ENCODE assay signal across 8 mouse cellular contexts in the genomic region with DNA sequence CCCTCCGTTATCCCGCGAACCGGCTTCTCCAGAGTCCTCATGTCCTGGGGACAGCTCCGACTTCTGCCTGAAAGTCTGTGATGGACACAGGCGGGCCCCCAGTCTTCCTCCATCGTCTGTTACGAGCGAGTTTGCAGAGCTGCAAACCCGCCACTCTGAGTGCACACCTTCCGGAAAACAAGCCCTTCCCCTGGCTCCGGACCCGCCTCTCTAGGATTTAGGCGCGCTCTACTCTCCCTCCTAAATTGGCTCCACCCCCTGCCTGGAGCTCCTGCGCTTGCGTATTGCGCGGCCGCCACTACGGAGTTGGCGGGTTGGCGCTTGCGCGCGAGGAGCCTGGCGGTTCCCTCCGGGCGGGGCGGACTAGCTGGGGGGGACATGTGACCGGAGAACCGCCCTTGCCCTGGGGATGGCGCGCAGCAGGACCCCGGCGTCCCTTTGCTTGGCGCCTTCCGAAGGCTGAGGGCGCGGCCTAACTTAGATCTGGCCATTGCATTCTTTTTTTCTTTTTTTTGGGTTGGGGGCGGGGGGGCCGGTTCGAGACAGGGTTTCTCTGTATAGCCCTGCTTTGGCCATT. TPM values are rescaled to one million over a fixed set of nuclear protein-coding genes. Genes with fewer than 3 reads are reported as not detected.
A peak's percentile ranks its signal among the peaks of the same experiment; 100 is the strongest.
DNase-seq lines count a peak whose midpoint lies in the region; ATAC-seq and TF ChIP-seq lines count a peak whose summit lies in the region.

No protein-coding gene starts in this region.

- H3K36me3 ChIP-seq in lung, embryonic 15.5 days: peaks cover 14% of the 10 kb centered on the region
- H3K36me3 ChIP-seq in thymus, adult 2 months (ENCODE audit: control insufficient read depth, insufficient read depth, low read length): peaks cover 13% of the 10 kb centered on the region

- TF ChIP-seq CTCF in olfactory bulb, adult 2 months (IDR thresholded peaks at IDR 0.05; ENCODE audit: insufficient read depth, low read depth, low read length): no peak
- TF ChIP-seq CTCF in thymus, adult 2 months (IDR thresholded peaks at IDR 0.05; ENCODE audit: borderline replicate concordance, control insufficient read depth, extremely low read depth, insufficient read depth, low read length, poor library complexity): no peak

- H3K9me3 ChIP-seq in lung, embryonic 15.5 days: no peaks in the 10 kb centered on the region

- H3K4me2 ChIP-seq in lung, embryonic 15.5 days: peak overlapping the region; percentile 59

- peak; percentile 77 to 88 for ATAC-seq in hematopoietic stem cell, adult 5-6 weeks (replicated peaks in 1 of 2; ENCODE audit: insufficient read depth in 1 of 2, low FRiP score in 2 of 2, low TSS enrichment in 1 of 2, low read depth in 1 of 2, poor library complexity in 2 of 2, severe bottlenecking in 2 of 2)
- peak; percentile 94 for ATAC-seq in lung, embryonic 15.5 days (ENCODE audit: borderline replicate concordance, extremely low read depth, low FRiP score, low TSS enrichment)

- H3K9ac ChIP-seq in lung, embryonic 15.5 days: peak overlapping the region; percentile 67

- WGBS in lung, embryonic 15.5 days: under 1% methylated on average over 43 of the region's 43 CpGs
- under 1% methylated on average over 43 of the region's 43 CpGs for WGBS in olfactory bulb, adult 2 months
- under 1% methylated on average over 43 of the region's 43 CpGs for WGBS in thymus, adult 2 months

- H3K4me1 ChIP-seq in lung, embryonic 15.5 days: peaks cover 26% of the 10 kb centered on the region
- peaks cover 11% of the 10 kb centered on the region for H3K4me1 ChIP-seq in olfactory bulb, adult 2 months (ENCODE audit: control insufficient read depth, insufficient read depth, low read length)
- H3K4me1 ChIP-seq in thymus, adult 2 months (replicated peaks; ENCODE audit: control insufficient read depth, insufficient read depth, low read length): peaks cover 16% of the 10 kb centered on the region

- H3K4me3 ChIP-seq in lung, embryonic 15.5 days: peak overlapping the region; percentile 82
- H3K4me3 ChIP-seq in olfactory bulb, adult 2 months (ENCODE audit: insufficient read depth, low read depth, low read length): peak overlapping the region; percentile 99
- H3K4me3 ChIP-seq in thymus, adult 2 months (ENCODE audit: control insufficient read depth, insufficient read depth, low read length): peak overlapping the region; percentile 55

- peak; percentile 99 for DNase-seq in NIH3T3 (ENCODE audit: low read depth)
- DNase-seq in cerebellum, adult 9-10 months: peak; percentile 96
- DNase-seq in forelimb bud, embryonic 11.5 days (ENCODE audit: low read depth, low spot score): peak; percentile 96
- DNase-seq in layer of hippocampus, adult 8-10 months (ENCODE audit: low spot score in 2 of 2): peak; percentile 92 to 93
- DNase-seq in thymus, adult 2 months: peak; percentile 97

- H3K27me3 ChIP-seq in lung, embryonic 15.5 days: no peaks in the 10 kb centered on the region
- H3K27me3 ChIP-seq in thymus, adult 2 months (ENCODE audit: control insufficient read depth, insufficient read depth, low read length): no peaks in the 10 kb centered on the region

- TF ChIP-seq POLR2A in olfactory bulb, adult 2 months (IDR thresholded peaks at IDR 0.05; ENCODE audit: insufficient read depth, low read depth, low read length): peak; percentile 70; the same call in 1 of the 2 replicates
- peak; percentile 91 for TF ChIP-seq POLR2A in thymus, adult 2 months (IDR thresholded peaks at IDR 0.05; ENCODE audit: control insufficient read depth, extremely low read depth, insufficient read depth, low read length, poor library complexity)

- H3K27ac ChIP-seq in lung, embryonic 15.5 days: peak overlapping the region; percentile 94
- peak overlapping the region; percentile 88 for H3K27ac ChIP-seq in olfactory bulb, adult 2 months (ENCODE audit: insufficient read depth, low read depth, low read length)
- peak overlapping the region; percentile 64 for H3K27ac ChIP-seq in thymus, adult 2 months (ENCODE audit: control insufficient read depth, insufficient read depth, low read length)

RNA-seq across cellular contexts. Expression of a gene that starts 0.4 kb away (rescaled TPM):
- total RNA-seq in hematopoietic stem cell, adult 5-6 weeks (2017): 36.9 and 37.1 TPM in 2 replicates
- total RNA-seq in layer of hippocampus, adult 8-10 months (2022): 1 to 10 TPM; 1.0 to 2.8 (median 1.8) TPM
- 84.3 and 92.5 TPM in 2 replicates for polyA plus RNA-seq in lung, embryonic 15.5 days (2015; fragmentation: Nextera tagmentation; extraction: Ambion mirVana)
- polyA plus RNA-seq in olfactory bulb, adult 2 months (2012; ENCODE audit: insufficient read depth, insufficient read length, low replicate concordance, missing spikeins): not detected in 2 replicates
- 17.6 and 23.8 TPM in 2 replicates for polyA plus RNA-seq in thymus, adult 2 months (2012; rRNA removed)

RNA-seq across cellular contexts. Expression of a gene that starts 17.9 kb away (rescaled TPM):
- total RNA-seq in hematopoietic stem cell, adult 5-6 weeks (2017): 33.5 and 41.7 TPM in 2 replicates
- total RNA-seq in layer of hippocampus, adult 8-10 months (2022): 10 to 100 TPM in 3 of 4 experiments, 1 to 10 TPM in 1; 9.4 to 14.3 (median 11.1) TPM
- 14.1 and 16.7 TPM in 2 replicates for polyA plus RNA-seq in lung, embryonic 15.5 days (2015; fragmentation: Nextera tagmentation; extraction: Ambion mirVana)
- not detected in 2 replicates for polyA plus RNA-seq in olfactory bulb, adult 2 months (2012; ENCODE audit: insufficient read depth, insufficient read length, low replicate concordance, missing spikeins)
- 5.3 and 7.1 TPM in 2 replicates for polyA plus RNA-seq in thymus, adult 2 months (2012; rRNA removed)

Comparison
In these comparisons a context has a peak if more than half of its experiments do, and no peak if none do; other contexts are left out.
1. Peak in every context shown above with its lines: DNase-seq, ATAC-seq, H3K4me3 ChIP-seq and H3K27ac ChIP-seq.